Mouse (Mus musculus): ENCODE data around the gene Nat14. TPM values are rescaled to one million over a fixed set of nuclear protein-coding genes. Genes with fewer than 3 reads are reported as not detected.

Gene Nat14
- total and polyA plus RNA-seq, 2 experiments from 2014 or later, result 45.5 to 54.3 TPM

- no peak for DNase-seq
- H3K9ac ChIP-seq, result no peak overlapping the region
- H3K27ac ChIP-seq (ENCODE audit: low read depth, low read length), result no peak overlapping the region
- H3K27me3 ChIP-seq (ENCODE audit: insufficient read depth, low read length), result no peaks in the 10 kb centered on the region
- no peak for TF ChIP-seq CTCF (IDR thresholded peaks at IDR 0.05; ENCODE audit: low read depth)
- 53% methylated on average over 2 of the region's 2 CpGs for WGBS
- ATAC-seq, result no peak
- H3K4me1 ChIP-seq (ENCODE audit: insufficient read depth), result no peaks in the 10 kb centered on the region
- H3K4me3 ChIP-seq (ENCODE audit: low read depth, low read length), result no peak overlapping the region
- no peaks in the 10 kb centered on the region for H3K36me3 ChIP-seq (ENCODE audit: insufficient read depth)
- no peak overlapping the region for H3K4me2 ChIP-seq (ENCODE audit: low read depth)
- H3K9me3 ChIP-seq (ENCODE audit: low read length), result no peaks in the 10 kb centered on the region
Observed at GRCm38 (mm10) chr7:4947855-4948254, 26.0 kb downstream of the Nat14 start.

GRCm38 (mm10) chr7:4948386-4948785 lies 26.6 kb downstream of the Nat14 start:
- H3K4me2 ChIP-seq (ENCODE audit: low read depth), result no peak overlapping the region
- no peaks in the 10 kb centered on the region for H3K36me3 ChIP-seq (ENCODE audit: insufficient read depth)
- no peaks in the 10 kb centered on the region for H3K9me3 ChIP-seq (ENCODE audit: low read length)
- ATAC-seq (no peak), DNase-seq (no peak)
- H3K27ac ChIP-seq (ENCODE audit: low read depth, low read length), result no peak overlapping the region
- no peaks in the 10 kb centered on the region for H3K27me3 ChIP-seq (ENCODE audit: insufficient read depth, low read length)
- no peaks in the 10 kb centered on the region for H3K4me1 ChIP-seq (ENCODE audit: insufficient read depth)
- no peak overlapping the region for H3K4me3 ChIP-seq (ENCODE audit: low read depth, low read length)
- WGBS, result 84% methylated on average over 6 of the region's 6 CpGs
- no peak overlapping the region for H3K9ac ChIP-seq
- no peak for TF ChIP-seq CTCF (IDR thresholded peaks at IDR 0.05; ENCODE audit: low read depth)

GRCm38 (mm10) chr7:4950561-4951342 lies 28.9 kb downstream of the Nat14 start:
- WGBS, result 88% methylated on average over 19 of the region's 19 CpGs
- ATAC-seq, result no peak
- Histone ChIP-seq H3K4me1 (ENCODE audit: insufficient read depth) (no peaks in the 10 kb centered on the region), H3K4me2 (ENCODE audit: low read depth) (no peak overlapping the region), H3K9me3 (ENCODE audit: low read length) (no peaks in the 10 kb centered on the region), H3K9ac (no peak overlapping the region), H3K36me3 (ENCODE audit: insufficient read depth) (no peaks in the 10 kb centered on the region), H3K27ac (ENCODE audit: low read depth, low read length) (no peak overlapping the region), H3K4me3 (ENCODE audit: low read depth, low read length) (no peak overlapping the region), H3K27me3 (ENCODE audit: insufficient read depth, low read length) (no peaks in the 10 kb centered on the region)
- no peak for DNase-seq
- no peak for TF ChIP-seq CTCF (IDR thresholded peaks at IDR 0.05; ENCODE audit: low read depth)

- H3K27ac ChIP-seq (ENCODE audit: low read depth, low read length), result no peak overlapping the region
- 0 out of 2 replicates have a peak, but pooled peaks have one; percentile 20 for ATAC-seq
- WGBS, result 30% methylated on average over 10 of the region's 10 CpGs
- H3K4me3 ChIP-seq (ENCODE audit: low read depth, low read length), result no peak overlapping the region
- H3K27me3 ChIP-seq (ENCODE audit: insufficient read depth, low read length), result no peaks in the 10 kb centered on the region
- no peak overlapping the region for H3K4me2 ChIP-seq (ENCODE audit: low read depth)
- H3K9ac ChIP-seq, result no peak overlapping the region
- DNase-seq, result no peak
- no peak for TF ChIP-seq CTCF (IDR thresholded peaks at IDR 0.05; ENCODE audit: low read depth)
- no peaks in the 10 kb centered on the region for H3K9me3 ChIP-seq (ENCODE audit: low read length)
- H3K4me1 ChIP-seq (ENCODE audit: insufficient read depth), result no peaks in the 10 kb centered on the region
- no peaks in the 10 kb centered on the region for H3K36me3 ChIP-seq (ENCODE audit: insufficient read depth)
Observed at GRCm38 (mm10) chr7:4953815-4954445, 32.1 kb downstream of the Nat14 start.

- Histone ChIP-seq H3K36me3 (ENCODE audit: insufficient read depth) (no peaks in the 10 kb centered on the region), H3K27me3 (ENCODE audit: insufficient read depth, low read length) (no peaks in the 10 kb centered on the region), H3K9me3 (ENCODE audit: low read length) (no peaks in the 10 kb centered on the region), H3K4me1 (ENCODE audit: insufficient read depth) (no peaks in the 10 kb centered on the region), H3K9ac (no peak overlapping the region), H3K4me2 (ENCODE audit: low read depth) (no peak overlapping the region), H3K4me3 (ENCODE audit: low read depth, low read length) (no peak overlapping the region), H3K27ac (ENCODE audit: low read depth, low read length) (no peak overlapping the region)
- no peak for TF ChIP-seq CTCF (IDR thresholded peaks at IDR 0.05; ENCODE audit: low read depth)
- 84% methylated on average over 10 of the region's 10 CpGs for WGBS
- DNase-seq (no peak), ATAC-seq (no peak)
Observed at GRCm38 (mm10) chr7:4957361-4957760, 35.5 kb downstream of the Nat14 start.

GRCm38 (mm10) chr7:4963527-4963926 lies 41.7 kb downstream of the Nat14 start:
- Histone ChIP-seq H3K4me3 (ENCODE audit: low read depth, low read length) (no peak overlapping the region), H3K9ac (no peak overlapping the region), H3K36me3 (ENCODE audit: insufficient read depth) (no peaks in the 10 kb centered on the region), H3K4me2 (ENCODE audit: low read depth) (no peak overlapping the region), H3K27ac (ENCODE audit: low read depth, low read length) (no peak overlapping the region), H3K9me3 (ENCODE audit: low read length) (no peaks in the 10 kb centered on the region), H3K4me1 (ENCODE audit: insufficient read depth) (no peaks in the 10 kb centered on the region), H3K27me3 (ENCODE audit: insufficient read depth, low read length) (no peaks in the 10 kb centered on the region)
- ATAC-seq, result no peak
- DNase-seq, result no peak
- no peak for TF ChIP-seq CTCF (IDR thresholded peaks at IDR 0.05; ENCODE audit: low read depth)
- WGBS, result 79% methylated on average over 5 of the region's 5 CpGs

- Histone ChIP-seq H3K36me3 (ENCODE audit: insufficient read depth) (no peaks in the 10 kb centered on the region), H3K4me2 (ENCODE audit: low read depth) (no peak within 1 kb of the TSS), H3K27me3 (ENCODE audit: insufficient read depth, low read length) (no peaks in the 10 kb centered on the region), H3K4me3 (ENCODE audit: low read depth, low read length) (no peak within 1 kb of the TSS), H3K4me1 (ENCODE audit: insufficient read depth) (no peaks in the 10 kb centered on the region), H3K9me3 (ENCODE audit: low read length) (no peaks in the 10 kb centered on the region), H3K9ac (no peak within 1 kb of the TSS), H3K27ac (ENCODE audit: low read depth, low read length) (no peak within 1 kb of the TSS)
- ATAC-seq (peak; percentile 91), DNase-seq (peak; percentile 80)
- peak; percentile 79 for TF ChIP-seq CTCF (IDR thresholded peaks at IDR 0.05; ENCODE audit: low read depth)
- WGBS, result 7% methylated on average over 10 of the region's 10 CpGs
Observed at GRCm38 (mm10) chr7:4964272-4964671, 42.4 kb downstream of the Nat14 start, which contains the start of gene Sbk2. TSS of gene Sbk2 (minus strand) at chr7:4964406.

Data from forebrain, postnatal 0 days (tissue).